Mouse (Mus musculus): ENCODE results near the gene Tmem82. TPM values are rescaled to one million over a fixed set of nuclear protein-coding genes. Genes with fewer than 3 reads are reported as not detected.

Tmem82 gene
- polyA plus RNA-seq, 2 experiments from 2014 or later: not detected

DNA sequence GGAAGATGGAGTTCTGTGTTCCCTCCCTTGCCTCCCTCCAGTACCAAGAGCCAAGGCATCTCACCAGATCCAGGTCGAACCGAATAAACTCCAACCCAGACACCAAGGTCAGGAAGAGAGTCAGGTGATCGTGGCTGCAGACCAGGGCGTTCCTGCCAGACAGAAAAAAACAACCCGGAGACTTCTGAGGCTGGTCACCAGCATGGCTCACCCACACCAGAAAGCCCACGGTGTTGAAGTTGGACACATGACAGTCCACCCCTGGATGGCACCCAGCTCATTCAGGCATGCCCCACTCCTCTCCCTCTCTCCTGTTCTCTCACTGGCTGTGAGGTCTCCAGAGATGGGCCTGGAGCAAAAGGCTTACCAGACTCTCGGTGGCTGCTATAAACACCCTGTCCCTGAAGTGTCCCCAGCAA is 22.9 kb upstream of the Tmem82 start:
- no peak for ATAC-seq

DNA sequence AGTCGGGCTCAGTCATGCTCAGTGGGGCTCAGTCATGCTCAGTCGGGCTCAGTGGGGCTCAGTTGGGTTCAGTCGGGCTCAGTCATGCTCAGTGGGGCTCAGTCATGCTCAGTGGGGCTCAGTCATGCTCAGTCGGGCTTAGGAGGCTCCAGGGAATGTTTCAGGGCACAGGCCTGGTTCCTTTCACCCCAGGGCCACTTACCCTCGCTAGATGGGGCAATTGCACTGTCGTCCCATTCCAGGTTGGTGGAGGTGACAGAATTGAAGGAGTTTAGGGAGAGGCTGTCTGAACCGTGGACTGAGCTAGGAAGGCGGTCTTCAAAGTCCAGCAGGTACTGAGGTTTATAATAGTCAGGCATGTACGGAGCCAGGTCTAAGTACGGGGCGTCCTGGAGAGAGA is 21.0 kb upstream of the Tmem82 start:
- ATAC-seq: no peak

DNA sequence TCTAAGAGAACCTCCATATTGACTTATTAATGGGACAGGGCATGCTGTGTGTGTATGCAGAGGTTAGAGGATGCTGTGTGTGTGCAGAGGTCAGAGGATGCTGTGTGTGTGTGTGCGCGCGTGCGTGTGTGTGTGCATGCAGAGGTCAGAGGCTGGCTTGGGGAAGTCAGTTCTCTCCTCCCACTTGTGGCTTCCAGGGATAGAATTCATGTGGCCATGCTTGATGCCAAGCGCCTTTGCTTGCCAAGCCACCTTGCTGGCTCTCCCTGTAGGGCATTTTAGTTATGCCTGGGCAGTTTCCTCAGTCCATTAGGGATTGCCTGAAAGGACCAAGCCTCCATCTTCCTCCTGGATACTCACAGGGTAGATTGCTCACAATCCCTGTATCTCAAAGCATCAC is 18.3 kb upstream of the Tmem82 start:
- ATAC-seq: no peak

DNA sequence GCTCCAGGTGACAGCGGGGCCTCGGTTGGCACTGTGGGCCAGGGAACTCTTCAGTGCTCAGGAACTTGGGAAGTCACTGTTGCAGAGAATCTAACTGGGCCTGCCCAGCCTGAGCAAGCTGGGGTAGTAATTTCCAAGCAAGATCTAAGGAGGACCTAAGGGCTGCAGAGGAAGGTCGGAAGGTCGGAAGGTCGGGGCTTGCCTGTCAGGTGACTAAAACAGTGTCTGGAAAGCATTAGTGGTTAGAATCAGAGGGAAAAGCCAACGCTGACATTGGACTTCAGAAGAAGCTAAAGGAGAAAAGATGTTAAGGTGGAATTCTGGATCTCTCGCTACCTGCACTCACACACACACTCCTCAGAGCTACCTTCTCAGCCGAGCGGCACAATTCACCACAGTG is 17.6 kb upstream of the Tmem82 start:
- no peak for ATAC-seq

DNA sequence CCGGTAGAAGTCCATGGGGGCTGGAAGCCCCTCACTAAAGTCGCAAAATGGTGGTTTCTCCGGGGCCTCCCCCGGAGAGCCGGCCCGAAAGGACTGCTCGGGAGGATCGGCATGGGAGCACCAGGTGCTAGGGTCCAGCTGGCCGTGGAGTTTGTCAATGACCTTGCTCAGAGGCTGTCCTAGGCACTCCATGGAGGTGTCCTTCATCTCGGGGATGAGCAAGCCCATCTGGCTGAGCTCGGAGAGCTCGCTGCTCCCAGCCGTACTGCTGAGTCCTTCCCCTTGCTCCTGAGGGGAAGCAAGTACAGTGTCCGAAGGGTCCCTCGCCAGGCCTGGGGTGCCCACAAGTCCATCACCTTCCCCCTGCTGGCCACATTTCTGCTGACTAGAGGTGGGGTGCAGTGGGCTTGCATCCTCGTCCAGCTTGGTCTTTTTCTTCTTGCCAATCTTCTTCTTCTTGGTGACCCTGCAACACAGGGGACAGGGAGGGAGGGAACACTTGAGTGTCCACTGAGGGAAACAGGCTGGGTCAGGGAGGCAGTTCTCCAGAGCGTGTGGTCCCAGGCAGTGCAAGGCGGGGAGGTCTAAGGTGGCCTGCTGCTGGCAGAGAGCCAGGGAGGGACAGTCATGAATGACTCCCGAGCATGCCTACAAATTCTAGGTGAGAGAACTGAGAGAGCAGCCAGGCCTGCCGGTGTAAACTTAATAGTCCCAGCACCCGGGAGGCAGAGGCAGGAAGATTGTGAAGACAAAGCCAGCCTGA is 13.9 kb upstream of the Tmem82 start:
- no peak for ATAC-seq

DNA sequence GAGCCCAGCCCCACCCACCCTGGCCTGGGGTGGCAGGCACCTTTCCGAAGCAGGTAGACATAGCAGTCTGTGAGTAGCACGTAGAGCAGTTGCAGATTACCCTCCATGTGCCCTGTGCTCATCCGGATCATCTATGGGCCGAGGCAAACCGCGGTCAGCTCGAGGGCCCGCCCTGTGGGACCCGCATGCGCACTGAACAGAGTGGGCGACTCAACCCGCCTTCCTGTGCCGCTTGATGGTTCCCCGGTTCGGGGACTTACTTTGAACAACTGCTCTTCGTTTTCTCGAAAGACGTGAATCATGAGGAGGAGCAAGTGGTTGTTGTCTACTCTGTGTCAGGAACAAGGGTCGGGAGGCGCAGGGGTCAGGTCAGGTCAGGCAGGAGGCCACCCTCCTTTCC is 12.8 kb upstream of the Tmem82 start:
- ATAC-seq: no peak

DNA sequence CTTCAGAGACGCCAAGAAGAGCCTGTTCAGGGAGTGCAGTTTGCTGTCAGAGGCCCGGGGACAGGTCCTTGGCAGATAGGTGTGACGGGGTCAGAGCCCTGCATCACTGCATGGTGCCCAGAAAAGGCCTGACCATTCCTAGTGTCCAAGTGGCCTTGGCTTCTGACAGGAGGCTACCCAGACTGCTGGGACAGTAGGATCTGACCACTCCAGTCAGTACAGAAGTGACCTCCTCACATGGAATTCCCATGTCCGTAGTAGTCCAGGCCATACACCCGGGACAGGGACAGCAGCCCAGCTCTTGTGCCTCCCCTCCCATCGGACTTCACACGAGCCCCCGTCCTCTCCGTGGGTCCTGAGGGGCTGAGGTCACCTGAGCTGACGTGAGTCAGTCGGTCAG is 11.6 kb upstream of the Tmem82 start:
- no peak for ATAC-seq

DNA sequence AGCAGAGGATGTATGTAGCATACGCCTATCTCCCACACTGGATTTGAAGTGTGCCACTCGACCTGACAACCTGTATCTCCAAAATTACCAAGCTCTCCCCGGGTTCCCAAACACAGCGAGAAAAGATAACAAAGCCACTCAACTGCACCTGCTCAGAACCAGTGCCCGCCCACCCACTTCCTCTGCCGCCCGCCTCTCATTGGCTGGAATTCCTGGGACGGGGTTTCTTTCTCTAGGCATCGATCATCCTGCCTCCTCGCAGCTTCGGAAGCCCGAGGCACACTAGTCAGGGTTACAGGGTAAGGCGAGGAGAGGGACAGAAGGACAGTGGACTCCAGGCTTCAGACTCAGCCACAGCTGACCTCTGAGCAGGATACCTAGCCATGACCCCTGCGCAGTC is 10.2 kb upstream of the Tmem82 start:
- no peak for ATAC-seq

DNA sequence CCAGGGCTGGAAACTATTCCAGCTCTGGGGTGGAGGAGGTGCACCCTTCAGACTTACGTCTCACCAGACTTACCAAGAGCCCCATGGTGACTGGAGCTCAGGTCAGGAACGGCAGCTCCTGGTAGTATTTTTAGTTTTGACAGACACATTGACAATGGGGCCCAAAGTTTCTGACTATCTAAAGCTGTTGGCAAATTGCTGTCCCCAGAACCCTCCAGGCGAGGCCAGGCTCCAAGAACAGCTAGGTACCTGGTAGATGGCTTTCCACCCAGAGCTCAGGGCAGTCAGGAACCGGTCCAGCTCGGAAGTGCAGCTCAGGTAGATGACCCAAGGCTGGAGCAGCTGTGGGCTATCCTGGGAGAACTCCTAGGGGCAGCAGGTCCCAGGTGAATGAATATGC is 9.1 kb upstream of the Tmem82 start:
- no peak for ATAC-seq

DNA sequence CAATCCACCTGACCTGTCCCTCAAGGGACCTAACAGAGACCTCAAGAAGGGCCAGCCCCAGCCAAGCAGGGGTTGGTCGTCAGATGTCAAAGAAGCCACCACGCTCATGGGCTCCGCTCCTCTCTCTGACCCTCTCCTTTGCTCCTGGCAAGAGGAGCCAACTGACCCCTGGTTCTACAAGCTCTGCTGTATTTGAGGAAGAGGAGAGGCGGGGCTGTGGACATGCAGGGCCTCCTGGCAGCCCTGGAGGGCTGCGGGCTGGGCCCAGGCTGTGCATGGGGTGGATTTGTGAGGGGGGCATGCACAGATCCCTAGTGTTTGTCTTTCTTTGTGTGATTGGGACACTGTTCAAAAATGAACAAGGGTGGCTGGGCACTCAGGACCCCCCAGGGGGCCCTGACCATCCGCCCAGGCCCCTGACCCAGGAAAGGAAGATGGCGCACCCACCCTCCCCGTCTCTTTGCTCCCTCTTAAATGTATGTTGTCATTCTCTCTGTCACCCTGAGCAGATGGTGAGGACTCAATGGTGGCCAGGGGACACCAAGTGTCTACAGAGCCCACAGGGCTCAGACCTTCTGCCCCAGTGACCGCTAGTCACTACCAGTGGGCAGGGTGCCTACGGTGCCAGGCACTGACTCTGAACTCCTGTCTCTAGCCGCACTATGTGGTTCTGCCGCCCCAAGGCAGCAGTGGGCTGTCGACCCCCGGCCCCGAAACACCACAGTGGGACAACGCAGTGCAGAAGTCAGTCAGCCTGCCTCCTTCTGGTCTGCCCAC is 7.5 kb upstream of the Tmem82 start:
- ATAC-seq: no peak

DNA sequence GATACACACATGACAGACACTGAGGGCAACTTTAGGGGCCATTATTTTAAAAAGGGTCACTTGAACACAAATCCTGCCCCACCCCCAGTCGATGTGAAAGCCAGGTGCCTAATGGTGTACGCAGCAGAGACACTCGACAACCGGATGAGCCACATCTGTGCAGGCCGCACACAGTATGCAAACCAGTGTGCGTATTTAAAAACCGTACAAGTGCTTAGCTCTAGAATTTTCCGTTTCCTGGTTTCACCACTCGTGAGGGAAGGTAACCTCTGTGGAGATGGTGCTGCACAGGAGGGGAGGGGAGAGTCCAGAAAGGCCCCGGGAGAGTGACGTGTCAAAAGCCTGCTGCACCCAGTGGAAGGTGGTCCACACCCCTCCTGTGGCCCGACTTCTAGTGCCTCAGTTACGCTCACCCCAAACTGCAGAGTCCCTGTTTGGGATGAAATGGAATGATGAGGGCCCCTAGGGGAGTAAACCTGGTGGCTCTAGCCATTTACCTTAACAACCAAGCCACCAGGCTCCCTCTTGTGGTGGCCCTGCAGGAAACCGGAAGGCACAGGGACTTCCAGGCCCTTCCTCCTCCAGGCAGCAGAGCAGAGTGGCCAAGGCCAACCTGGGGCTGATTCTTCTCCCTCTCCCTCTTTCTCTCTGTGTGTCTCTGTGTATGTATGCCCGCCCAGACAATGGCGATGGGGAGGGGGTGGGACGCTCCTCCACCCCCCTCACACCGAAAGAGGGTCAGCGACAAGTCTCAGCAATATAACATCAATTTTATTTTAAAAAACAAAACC is 6.7 kb upstream of the Tmem82 start:
- ATAC-seq: peak; percentile 85

DNA sequence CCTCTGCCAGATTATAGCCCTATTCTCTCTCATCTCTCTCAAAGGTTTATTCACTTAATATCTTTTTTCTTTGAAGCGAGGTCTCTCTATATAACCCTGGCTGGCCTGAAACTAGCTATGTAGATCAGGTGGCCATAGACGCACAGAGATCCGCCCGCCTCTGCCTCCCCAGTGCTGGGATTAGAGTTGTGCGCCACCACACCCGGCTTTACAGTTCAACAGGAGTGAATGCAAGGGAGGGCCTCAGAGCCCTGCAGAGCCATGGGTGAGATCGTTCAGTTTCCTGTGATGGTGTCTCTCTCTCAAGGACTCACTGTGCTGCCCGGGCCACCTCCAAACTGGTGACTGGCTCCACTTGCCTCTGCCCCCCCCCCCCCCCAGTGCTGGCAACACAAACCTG is 5.7 kb upstream of the Tmem82 start:
- no peak for ATAC-seq

DNA sequence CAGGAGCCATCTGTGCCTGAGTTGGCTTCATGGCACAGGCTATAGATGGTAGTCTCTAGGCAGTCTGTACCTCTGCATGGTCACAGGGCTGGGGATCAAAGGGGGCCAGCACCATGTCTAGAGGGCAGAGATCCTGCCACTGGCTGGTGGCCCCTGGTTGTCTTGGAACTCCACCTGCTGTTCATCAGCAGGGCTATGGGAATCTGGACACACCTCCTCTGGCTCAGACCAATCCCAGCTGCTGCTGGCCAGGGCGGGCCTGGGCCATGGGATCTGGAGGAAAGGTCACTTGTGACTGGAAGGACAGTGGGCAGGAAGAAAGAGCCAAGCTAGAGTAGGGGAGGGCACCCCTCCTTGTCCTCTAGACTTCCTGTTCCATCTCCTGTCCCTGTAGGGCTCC is 5.2 kb upstream of the Tmem82 start, which contains the start of gene Slc25a34:
Gene Slc25a34 (minus strand): TSS at position 156 of the 400 bp plus-strand sequence.
- no peak for ATAC-seq

DNA sequence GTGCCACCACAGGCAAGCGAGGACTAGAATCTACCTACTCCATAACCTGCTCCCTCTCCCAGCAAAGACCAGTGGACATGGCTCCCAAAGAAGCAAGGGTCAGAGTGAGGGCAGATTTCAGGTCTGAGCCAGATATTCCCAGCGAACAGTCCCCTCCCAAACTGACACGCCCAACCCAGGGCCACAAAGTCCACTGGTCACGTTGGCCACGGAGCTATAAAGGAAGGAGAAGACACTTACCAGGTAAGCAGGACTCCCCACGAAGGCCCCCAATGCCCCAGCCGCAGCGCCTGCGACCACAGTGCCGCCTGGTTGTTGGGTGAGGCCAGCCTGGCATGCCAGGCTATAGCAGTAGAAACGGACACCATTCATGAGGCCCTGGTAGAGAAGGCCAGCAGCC is 4.6 kb upstream of the Tmem82 start:
- no peak for ATAC-seq

DNA sequence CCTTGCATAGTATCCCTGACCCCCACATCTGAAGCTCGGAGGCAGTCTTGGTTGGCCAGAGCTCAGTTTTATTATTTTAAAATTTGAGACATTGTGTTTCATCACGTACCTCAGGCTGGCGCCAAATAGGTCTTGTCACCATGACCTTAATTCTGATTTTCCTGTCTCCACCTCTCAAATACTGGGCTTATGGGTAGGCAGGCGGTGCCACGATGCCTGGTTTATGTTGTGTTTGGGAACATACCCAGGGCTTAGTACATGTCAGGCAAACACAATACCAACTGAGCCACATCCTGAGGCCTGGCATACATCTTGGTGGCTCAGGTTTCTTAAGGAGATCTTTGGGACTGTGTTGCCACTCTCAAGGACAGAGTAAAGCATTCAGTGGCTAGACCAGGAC is 4.1 kb upstream of the Tmem82 start:
- no peak for ATAC-seq

DNA sequence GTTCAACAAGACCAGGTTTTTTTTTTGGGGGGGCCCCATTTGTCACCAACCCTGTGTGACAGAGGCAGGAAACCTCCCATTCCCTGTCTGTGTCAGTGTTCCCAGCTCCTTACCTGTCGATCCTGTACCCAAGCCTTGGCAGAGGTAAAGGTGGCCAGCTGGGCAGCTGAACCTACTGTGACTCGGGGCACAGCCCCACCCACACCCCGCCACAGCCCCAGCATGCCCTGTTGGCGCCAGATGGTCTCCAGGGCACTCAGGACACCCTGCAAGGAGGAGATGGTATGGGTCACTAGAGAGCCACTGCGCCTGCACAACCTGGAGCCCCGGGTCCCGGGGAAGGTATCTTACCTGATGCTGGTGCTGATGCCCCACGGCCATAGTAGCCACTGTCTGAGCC is 3.7 kb upstream of the Tmem82 start:
- no peak for ATAC-seq

DNA sequence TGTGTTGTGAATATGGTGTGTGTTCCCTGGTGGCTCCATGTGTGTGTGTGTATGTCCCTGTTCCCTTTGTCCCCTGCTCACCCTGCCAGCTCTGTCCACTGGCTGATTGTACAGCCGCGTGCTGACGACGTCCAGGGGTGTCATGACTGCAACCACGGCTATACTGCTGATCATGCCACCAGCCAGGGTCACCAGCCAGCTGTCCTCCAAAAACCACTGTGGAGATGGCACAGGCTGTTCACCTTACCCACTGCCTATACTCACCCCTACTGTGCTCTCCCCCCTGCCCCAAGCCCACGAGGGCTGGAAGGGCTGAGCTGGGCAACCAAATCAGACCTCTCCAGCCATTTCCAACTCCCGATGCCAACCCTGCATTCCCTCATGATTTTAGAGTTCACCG is 2.9 kb upstream of the Tmem82 start:
- ATAC-seq: no peak

DNA sequence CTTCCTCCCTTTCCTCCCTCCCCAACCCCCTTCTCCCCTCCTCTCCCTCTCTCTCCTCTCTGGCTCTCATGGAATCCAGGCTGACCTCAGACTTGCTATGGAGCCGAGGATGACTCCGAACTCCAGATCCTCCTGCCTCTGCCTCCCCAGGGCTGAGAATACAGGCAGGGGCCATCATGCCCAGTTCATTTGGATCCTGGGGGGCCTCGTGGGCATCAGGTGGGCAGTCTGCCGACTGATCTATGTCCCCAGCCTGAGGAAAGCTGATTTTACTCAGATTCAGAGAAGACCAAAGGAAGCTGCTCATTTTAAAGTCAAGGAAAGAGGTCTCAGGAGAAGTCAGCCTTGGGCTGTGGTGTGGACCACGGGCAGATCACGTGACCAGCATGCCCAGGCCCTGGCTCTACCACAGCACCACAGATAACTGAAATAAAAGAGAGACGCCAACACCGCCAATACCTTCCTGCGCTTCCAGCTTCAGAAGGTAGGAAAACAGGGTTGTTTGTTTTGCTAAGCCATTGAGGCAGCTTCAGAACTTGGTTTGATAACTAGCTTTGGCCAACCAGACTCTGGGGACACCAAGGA is 958 bp upstream of the Tmem82 start:
- no peak for ATAC-seq

DNA sequence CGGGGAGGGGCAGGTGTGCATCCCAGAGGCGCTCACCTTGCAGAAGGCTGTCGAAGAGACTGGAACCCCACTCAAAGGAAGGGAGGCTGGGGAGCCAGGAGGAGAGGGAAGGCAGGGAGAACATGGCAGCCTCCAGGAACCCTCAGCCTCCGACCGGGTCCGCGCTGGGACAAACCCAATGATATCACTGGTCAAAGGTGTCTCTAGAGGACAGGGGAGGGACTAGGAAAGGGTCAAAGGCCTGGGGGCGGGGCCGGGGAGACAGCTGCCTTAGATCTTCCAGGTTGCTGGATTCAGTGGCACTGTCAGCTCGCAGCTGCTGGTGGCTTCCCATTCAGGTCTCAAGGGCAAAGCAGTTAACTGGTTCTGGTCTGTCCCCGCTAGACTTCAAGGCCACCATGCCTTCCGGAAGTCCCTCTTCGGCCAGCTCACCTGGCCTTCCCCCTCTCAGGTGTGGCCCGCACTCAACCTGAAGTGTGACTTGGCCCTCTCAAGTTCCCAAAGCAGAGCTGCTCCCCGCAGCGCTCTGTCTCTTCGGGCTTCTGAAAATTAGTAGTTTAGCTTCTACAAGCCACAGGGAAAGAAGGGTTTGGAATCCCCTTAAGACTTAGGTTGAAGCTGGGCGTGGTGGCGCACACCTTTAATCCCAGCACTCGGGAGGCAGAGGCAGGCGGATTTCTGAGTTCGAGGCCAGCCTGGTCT is 419 bp downstream of the Tmem82 start:
- no peak for ATAC-seq

DNA sequence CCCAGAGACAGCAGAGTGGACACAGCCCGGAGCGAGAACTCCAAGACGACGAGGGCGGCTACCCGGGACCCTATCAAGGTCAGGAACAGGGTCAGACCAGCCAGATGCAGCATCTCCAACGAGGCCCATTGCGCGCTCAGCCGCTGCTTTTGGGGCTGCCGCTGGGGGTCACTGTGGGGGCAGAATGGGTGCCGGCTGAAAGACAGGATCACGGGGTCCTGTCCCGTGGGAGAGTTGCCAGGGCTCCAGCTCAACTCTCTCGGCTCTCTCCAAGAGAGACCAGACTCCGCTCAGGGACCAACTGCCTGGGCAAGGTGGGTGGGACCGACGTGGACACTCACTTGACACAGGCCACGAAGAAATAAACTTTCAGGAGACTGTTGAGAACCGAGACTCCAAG is 1.1 kb downstream of the Tmem82 start:
- ATAC-seq: peak; percentile 69

DNA sequence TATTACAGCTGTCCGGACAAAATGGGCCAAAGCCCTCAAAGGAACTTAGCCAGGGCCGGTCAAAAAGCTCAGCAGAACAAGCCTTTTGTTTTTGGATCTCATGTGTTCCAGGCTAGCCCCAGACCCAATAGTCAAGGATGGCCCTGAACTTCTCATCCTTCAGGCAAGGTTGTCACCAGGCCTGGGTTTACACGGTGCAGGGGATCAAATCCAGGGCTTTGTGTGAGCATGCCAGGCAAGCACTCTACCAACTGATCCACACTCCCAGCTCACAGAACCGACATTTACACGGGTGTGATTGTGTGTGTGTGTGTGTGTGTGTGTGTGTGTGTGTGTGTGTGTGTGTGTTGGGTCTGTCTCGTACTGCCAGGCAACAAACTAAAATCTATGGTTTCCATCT is 1.6 kb downstream of the Tmem82 start:
- ATAC-seq: no peak

DNA sequence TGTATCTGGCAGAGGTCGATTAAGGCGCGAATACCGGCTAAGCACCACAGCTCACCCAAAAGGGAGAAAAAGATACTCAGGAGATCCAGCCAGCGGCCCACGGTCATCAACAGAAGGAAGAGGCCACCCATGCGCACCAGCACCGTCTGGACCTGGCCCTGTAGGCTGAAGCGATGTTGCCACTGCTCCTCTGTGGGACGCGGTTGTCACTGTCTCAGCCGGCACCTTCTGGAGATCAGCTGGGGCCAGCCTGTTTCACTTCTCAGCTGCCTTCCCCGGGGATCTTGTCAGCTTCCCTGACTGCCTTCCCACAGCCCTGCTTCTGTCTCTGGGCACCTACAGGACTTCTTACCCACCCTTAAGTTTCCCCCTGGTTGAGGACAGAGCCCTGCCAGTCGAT is 3.5 kb downstream of the Tmem82 start:
- ATAC-seq: no peak
